Mouse (Mus musculus) layer of hippocampus, adult 18-20 months (tissue): ENCODE data around the gene Acan. TPM values are rescaled to one million over a fixed set of nuclear protein-coding genes. Genes with fewer than 3 reads are reported as not detected.

ENCODE experiments used
- DNase-seq, 2 experiments: peaks; one replicate each; pipeline ENCODE4 v3.0.0; 2022; ENCODE audit warnings: low spot score in 2 of 2
- total RNA-seq, 2 experiments: library from RNA; stranded (reverse); gene quantifications; 2 replicates each; pipeline ENCODE4 v1.2.3; 2021

Gene Acan
- total RNA-seq, 2 experiments from 2014 or later = 2.7 to 2.8 TPM

DNA sequence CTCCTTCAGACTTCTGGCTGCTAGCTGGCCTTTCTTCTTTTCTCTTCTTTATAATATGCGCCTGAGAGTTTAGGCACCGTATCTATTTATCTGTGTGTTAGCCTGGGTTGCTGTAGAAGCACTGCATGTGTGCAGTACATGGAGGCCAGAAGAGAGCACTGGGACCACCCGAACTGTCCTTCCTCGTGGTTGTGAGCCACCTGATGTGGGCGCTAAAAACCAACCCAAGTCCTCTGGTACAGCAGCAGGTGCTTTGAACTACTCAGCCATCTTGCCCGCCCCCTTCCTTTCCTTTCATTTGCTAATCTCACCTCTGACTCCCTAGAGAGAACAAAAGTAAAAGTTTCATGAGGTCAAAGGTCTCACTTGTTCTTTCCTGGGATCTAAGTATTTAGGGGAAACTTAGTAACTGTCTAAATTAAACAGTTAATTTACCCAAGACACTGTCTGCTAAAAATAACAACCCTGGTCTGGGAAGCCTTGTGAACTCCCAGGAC is 86.1 kb downstream of the Acan start:
- DNase-seq = no peak

DNA sequence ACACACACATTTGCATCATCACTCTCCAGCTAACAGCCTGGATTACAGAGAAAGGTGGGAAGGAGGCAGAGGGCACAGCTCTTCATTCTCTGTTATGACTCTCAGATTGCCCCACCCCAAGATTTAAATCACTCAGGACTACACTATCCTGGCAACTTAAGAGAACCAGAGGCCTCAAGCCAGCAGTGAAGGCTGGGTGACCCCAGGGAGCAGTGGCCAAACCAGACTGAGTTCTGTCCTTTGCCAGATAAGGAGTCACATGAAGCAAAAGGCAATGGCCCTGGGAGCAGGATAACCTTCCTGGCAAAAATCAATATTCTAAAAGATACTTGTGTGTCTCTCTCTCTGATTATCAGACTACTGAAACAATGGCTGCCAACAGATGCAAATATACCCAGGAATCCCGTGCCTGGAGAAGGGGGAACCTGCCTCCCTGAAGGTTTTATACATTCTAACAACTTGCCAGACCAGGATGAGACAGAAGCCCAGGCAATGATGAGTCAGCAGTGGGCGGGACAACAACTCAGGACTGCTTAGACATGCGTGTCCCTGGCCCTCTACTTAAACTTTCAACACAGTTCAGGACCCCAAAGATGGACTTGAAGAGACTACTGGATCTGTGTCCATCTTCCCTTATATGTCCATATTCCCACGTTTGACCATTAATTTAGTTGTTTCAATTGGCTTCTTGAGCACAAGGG is 86.8 kb downstream of the Acan start:
- no peak for DNase-seq

DNA sequence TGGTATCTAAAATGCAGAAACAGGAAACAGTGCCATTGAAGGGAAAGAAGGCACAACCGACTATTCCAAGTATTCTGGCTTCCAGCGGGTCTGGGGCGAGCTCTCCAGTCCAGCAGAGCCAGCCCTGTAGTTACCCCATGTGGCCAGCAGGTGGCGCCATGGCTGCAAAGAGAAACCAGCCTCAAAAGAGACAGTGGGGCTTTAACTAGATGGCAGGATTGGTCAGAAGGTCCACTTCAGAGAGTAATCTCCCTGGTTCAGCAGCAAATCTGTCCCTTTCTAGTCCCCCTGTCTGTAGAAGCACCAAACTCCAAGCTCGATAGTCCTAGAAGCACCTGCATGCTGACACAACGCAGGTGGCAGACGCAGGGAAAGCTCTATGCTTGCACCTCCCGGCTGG is 87.6 kb downstream of the Acan start:
- DNase-seq = peak; percentile 52 to 91

DNA sequence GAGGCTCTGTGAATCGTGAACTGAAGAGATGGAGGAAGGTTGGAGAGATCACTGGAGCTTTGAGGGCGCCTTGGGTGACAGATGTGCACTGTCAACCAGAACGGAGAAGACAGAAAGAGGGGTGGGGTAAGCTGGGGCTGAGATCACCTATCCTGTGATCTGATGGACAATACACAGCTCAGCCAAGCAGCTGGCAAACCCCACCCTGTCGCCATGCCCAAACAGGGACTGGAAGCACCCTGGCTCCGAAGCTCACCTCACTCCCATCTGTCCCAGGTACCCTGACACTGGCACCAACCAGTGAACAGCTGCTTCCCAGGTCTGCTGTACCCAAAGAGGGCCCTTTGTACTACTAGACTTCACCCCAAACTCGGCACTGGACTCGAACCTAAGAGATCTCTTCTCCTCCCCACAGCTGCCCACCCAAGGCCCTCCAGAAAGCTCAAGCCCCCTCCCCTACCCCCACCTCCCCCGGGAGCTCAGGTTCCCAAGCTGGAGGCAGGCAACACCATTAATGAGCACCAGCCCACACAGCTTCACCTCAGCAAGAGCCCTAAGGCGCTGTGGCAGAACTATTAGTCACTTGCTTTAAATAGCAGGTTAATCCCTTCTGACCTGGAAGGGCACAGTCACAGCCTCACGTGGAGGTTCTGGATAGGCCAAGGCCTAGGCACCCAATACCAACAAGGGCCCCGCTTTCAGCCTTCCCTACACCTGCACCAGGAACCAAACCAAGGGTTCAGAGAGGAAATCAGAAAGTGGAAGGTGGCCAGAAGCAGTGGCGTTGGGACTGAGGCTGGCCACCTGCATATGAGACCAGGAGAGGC is 93.9 kb downstream of the Acan start:
- DNase-seq = no peak

DNA sequence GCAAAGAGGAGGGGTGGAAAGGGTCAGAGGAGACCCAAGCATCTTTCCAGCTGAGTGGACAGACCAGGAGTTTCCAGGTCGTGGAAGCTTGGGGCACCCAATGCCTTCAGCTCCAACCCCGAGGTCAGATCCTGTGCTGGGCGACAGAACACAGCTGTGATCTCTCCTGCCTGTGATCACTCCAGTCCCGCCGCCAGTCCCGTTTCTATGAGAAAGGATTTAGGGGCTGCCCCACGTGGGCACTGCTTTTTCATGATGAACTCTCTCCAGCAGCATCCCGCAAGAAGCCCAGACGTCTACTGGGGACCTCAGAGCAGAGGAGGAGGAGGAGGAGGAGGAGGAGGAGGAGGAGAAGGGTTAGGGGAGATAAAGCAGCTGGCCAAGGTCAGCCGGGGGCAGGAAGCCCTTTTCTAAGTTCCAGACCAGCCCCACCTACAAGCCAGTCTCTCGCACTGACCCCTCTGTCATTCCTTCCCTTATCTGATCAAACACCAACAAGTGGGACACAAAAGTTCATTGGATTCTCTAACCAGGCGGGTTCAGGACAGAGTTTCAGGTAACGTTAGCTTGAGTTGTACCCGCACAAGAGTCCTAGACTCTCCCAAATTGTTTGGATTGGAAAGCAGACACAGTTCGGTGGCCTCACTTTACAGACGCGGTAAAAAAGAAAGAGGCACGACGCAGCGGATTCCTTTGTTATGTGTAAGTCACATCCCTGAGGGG is 94.8 kb downstream of the Acan start:
- no peak for DNase-seq

DNA sequence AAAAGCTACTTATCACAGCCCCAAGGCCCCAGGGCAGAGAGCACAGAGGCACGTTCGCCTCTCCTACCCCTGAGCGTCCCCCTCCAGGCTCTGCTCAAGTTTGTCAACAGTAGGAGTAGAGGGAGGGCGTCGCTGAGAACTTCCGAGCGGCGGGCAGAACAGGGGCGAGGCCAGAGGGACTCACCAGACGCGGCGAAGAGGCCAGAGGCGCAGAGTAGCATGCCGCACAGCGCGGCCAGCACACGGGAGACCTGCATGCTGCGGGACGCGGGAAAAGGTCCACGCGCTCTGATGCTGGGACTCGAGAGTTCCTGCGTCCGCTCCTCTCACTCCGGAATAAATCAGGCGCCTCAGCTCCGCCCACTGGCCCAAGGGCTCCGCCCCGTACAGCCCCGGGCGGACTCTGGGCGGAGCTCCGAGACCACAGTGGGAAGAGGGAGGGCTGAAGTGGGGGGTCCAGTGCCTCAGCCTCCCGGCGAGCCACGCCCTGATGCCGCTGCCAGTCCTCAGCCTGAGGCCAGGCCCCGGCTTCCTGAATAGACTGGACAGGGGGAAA is 95.5 kb downstream of the Acan start, which contains the start of gene Mfge8:
TSS of gene Mfge8 (minus strand) at position 350 of the 556 bp plus-strand sequence.
- DNase-seq = peak; percentile 47 to 79

DNA sequence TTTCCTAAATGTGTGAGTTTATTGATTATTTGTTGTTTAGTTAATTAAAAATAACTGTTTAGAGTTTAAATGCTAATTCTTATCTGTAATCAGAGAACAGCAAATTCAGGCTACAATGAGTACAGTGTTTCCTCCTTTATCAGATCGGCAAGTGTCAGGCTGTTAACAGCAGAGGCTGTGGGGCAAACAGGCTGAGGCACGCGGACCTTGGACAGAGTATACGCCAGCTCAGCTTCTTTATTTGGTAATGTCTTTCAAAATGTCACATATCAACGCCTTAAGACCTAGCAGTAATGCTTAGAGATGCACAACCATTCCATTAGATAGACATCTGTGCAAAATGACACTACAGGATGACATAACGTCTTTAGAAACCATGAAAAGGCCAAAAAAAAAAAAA is 96.2 kb downstream of the Acan start:
- no peak for DNase-seq

DNA sequence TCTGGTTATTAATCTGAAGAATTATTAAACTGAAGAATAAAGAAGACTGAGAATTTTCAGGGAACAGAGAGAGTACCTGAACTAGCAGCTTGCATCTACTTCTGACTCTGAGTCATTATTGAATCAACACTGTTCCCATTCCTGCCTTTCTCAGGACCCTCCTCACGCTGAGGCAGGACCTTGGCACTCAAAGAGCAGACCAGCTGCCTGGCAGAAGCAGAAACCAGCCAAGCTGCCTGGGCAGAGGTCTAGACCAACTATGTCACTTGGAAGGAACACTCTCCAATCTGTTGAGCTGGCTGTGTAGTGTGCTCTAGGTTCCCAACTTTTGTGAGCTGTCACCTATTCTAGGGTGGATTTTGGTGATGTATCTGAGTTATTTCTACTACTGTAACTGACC is 106.1 kb downstream of the Acan start:
- no peak for DNase-seq

Other genes starting within 250 kb of the Acan start
- 1 to 10 TPM; 6.3 to 7.6 TPM for gene Det1, start 206.2 kb upstream of the Acan start, total RNA-seq
- gene Aen, start 157.6 kb upstream of the Acan start, total RNA-seq = 10 to 100 TPM; 21.5 to 24.1 TPM
- gene Isg20, start 140.1 kb upstream of the Acan start, total RNA-seq = under 1 TPM; 0.68 to 0.69 TPM
- gene Hapln3, start 77.5 kb downstream of the Acan start, total RNA-seq = 1 to 10 TPM; 1.3 to 1.4 TPM
- 100 to 1,000 TPM; 184 to 202 TPM for gene Mfge8, start 95.6 kb downstream of the Acan start, total RNA-seq
- 10 to 100 TPM; 62.0 to 65.6 TPM for gene Abhd2, start 219.7 kb downstream of the Acan start, total RNA-seq